Mouse (Mus musculus): ENCODE measurements around the gene a.

- TF ChIP-seq CTCF (IDR thresholded peaks at IDR 0.05; ENCODE audit: control insufficient read depth, insufficient read depth, insufficient replicate concordance, low read depth, low read length) (no peak), POLR2A (IDR thresholded peaks at IDR 0.05; ENCODE audit: control insufficient read depth, low read depth, low read length) (no peak)
These were observed 309.0 kb downstream of the a start for GRCm38 (mm10) chr2:155099994-155100795.
